Mouse (Mus musculus): ENCODE results near the gene Col11a2. TPM values are rescaled to one million over a fixed set of nuclear protein-coding genes. Genes with fewer than 3 reads are reported as not detected.

The Col11a2 gene
- total RNA-seq, 2 experiments from 2014 or later = 3.0 to 9.6 TPM

DNA sequence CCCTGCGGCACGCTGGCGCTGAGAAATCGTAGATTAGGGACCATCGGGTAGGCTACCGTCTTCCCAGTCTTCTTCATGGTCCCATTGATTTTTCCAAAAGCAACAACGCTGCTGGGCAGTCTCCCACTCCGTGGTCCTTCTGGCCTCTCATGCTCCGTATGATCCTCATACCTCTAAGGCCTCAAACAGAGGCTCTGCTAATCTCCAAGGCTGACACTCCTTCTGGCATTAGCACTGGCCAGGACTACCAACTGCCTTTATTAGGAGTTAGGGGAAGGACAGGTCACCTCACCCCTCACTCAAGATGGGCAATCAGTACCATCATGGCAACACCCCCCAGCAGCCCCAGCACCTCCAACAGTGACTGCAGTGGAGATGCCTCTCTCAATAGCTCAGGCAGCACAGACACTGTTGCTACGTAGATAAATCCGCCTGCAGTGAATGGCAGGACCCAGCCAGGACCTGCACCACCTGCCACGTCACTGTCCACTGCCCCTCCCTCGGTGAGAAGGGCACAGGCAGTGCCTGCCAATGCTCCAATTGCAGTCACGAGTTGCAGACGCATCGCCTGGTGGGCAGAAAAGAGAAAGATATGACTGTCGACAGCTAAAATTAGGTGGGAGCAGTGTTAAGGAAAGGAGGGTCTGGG lies 10.6 kb upstream of the Col11a2 start:
- DNase-seq = no peak
- intact Hi-C loops (cut with DNase I) = no loop called here
- peak overlapping the region; percentile 94; the same call in 1 of the 2 replicates for H3K27ac ChIP-seq
- no peak for TF ChIP-seq CTCF (IDR thresholded peaks at IDR 0.05)
- peak overlapping the region; percentile 94; the same call in 1 of the 2 replicates for H3K4me3 ChIP-seq

DNA sequence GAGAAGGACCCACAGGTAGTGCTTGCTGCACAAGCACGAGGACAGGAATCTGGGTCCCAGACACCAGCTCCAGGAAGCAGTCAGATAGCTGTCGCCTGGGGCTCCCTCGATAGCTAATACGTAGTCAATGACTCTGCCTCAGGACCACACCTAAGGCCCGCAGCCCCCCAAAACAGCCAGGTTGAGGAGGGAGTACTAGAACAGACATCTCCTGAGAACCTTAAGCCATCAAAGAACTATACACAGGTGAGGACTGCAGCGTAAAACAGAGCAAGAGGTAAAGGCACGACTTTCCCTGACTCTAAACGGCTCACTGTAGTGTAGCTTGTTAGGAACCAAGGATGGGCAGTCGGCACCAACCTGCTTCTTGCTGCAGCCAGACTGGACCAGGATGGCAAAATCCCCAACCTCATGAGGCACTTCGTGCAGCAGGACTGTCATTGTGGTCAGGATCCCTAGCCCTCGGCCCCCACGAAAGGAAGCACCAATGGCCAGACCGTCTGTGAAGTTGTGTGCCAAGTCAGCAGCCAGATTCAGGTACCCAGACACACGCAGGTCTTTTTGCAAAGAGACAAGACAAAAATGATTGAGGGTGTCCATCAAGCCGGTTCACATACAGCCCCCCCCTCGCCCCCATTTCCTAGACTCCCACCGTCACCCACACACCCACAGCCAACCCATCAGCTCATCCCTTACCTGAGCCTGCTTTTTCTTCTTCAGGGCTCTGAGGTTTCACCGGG lies 9.9 kb upstream of the Col11a2 start:
- H3K4me3 ChIP-seq = peak overlapping the region; percentile 78
- intact Hi-C loops (cut with DNase I) = no loop called here
- TF ChIP-seq CTCF (IDR thresholded peaks at IDR 0.05) = no peak
- H3K27ac ChIP-seq = peak overlapping the region; percentile 100; the same call in 1 of the 2 replicates
- peak; percentile 28 for DNase-seq

DNA sequence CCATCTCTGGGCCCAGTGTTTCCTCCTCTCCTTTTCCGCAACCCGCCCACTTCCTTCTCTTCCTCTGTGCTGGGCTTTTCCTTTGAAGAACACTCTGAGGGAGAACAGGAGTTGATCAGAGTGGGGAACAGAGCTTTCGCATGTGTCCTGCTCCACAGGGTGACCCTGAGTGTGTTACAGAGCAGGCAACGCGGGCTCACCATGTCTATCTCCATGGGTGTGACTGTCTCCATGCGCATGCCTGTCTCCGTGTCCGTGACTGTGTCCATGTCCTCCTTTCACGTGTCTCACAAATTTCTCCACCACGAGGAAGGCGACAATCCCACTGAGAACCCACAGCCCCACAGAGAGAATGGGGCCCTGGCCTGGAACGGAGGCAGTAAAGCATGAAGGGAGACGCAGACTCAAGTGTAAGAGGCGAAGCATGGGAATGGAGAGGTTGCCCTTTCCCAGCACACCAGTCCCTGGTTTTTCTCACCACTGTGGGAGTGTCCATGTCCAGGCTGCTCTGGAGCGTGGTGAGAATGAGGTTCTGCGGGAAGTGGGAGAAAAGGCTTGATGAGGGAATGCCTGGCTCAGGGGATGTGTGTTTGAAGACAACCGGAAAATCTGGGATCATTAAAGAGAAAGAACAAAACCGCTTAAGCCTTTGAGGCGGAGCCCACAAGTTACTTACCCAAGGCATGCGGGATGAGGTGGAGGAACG lies 9.2 kb upstream of the Col11a2 start:
- no peak for DNase-seq
- intact Hi-C loops (cut with DNase I) = loop anchor here (5.0 kb wide), 1 partner anchor 92 kb away; the partner anchor contains the start of gene Brd2
- no peak for TF ChIP-seq CTCF (IDR thresholded peaks at IDR 0.05)
- peak overlapping the region; percentile 78 for H3K4me3 ChIP-seq
- H3K27ac ChIP-seq = peak overlapping the region; percentile 100

GRCm38 (mm10) chr17:34030861-34031326 lies 8.3 kb upstream of the Col11a2 start:
- no peak for DNase-seq
- TF ChIP-seq CTCF (IDR thresholded peaks at IDR 0.05) = no peak
- peak overlapping the region; percentile 100 for H3K27ac ChIP-seq
- peak overlapping the region; percentile 78 for H3K4me3 ChIP-seq
- intact Hi-C loops (cut with DNase I) = loop anchor here (5.0 kb wide), 1 partner anchor 91 kb away; the partner anchor contains the start of gene Brd2

- DNase-seq = peak; percentile 100
- intact Hi-C loops (cut with DNase I) = loop anchor here (5.0 kb wide), 1 partner anchor 91 kb away; the partner anchor contains the start of gene Brd2
- TF ChIP-seq CTCF (IDR thresholded peaks at IDR 0.05) = no peak
- Histone ChIP-seq H3K4me3 (peak within 1 kb of the TSS; percentile 78), H3K27ac (peak within 1 kb of the TSS; percentile 100)
Observed at GRCm38 (mm10) chr17:34031465-34032173, 7.6 kb upstream of the Col11a2 start, which contains the start of the genes Slc39a7 and Rxrb. Gene Slc39a7 (minus strand): TSS chr17:34031682. Gene Rxrb (plus strand): TSS chr17:34031812.

DNA sequence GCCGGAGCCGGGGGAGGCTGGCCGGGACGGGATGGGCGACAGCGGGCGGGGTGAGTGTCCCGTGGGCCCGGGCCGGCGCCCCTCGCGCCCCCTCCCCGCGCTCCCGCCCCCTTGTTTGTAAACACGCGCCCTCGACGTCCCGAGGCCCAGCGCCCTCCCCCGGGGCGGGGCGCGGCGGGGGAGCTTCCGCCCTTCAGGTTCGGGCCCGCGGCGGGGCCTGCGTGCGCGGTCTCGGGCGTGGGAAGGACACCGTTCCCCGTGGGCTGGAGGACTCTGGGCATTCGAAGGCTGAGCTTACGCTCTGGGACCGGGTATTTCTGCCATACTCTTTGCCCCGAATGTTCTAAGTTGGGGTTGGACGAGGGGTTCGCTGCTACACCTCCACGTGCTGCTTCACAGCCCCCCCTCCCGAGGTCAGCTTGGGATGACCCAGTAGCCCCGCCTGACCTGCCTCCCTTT lies 7.0 kb upstream of the Col11a2 start:
- Histone ChIP-seq H3K27ac (peak overlapping the region; percentile 100), H3K4me3 (peak overlapping the region; percentile 78)
- DNase-seq = peak; percentile 87
- intact Hi-C loops (cut with DNase I) = loop anchor here (5.0 kb wide), 1 partner anchor 90 kb away; the partner anchor contains the start of gene Brd2
- no peak for TF ChIP-seq CTCF (IDR thresholded peaks at IDR 0.05)

DNA sequence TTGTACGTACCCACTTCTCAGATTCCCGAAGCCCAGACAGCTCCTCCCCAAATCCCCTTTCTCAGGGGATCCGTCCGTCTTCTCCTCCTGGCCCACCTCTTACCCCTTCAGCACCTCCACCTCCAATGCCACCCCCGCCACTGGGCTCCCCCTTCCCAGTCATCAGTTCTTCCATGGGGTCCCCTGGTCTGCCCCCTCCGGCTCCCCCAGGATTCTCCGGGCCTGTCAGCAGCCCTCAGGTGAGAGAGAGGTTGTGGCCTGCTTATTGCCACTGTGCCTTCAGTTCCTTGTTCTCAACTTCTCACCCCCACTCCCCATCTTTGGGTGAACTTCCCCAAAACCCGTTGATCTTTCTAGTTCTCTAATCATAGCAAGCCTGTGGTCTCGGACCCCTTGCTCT lies 6.4 kb upstream of the Col11a2 start:
- no peak for TF ChIP-seq CTCF (IDR thresholded peaks at IDR 0.05)
- peak overlapping the region; percentile 100 for H3K27ac ChIP-seq
- peak overlapping the region; percentile 78 for H3K4me3 ChIP-seq
- no peak for DNase-seq
- intact Hi-C loops (cut with DNase I) = loop anchor here (5.0 kb wide), 1 partner anchor 89 kb away; the partner anchor contains the start of gene Brd2

GRCm38 (mm10) chr17:34033441-34033840 lies 5.8 kb upstream of the Col11a2 start:
- Histone ChIP-seq H3K27ac (peak overlapping the region; percentile 100), H3K4me3 (peak overlapping the region; percentile 78)
- no peak for TF ChIP-seq CTCF (IDR thresholded peaks at IDR 0.05)
- no peak for DNase-seq
- intact Hi-C loops (cut with DNase I) = loop anchor here (5.0 kb wide), 1 partner anchor 89 kb away; the partner anchor contains the start of gene Brd2

GRCm38 (mm10) chr17:34034064-34034463 lies 5.2 kb upstream of the Col11a2 start:
- peak; percentile 71 for DNase-seq
- H3K4me3 ChIP-seq = peak overlapping the region; percentile 1; the same call in 1 of the 2 replicates
- TF ChIP-seq CTCF (IDR thresholded peaks at IDR 0.05) = peak; percentile 77
- intact Hi-C loops (cut with DNase I) = loop anchor here (5.0 kb wide), 1 partner anchor 88 kb away; the partner anchor contains the start of gene Brd2
- peak overlapping the region; percentile 31; the same call in 1 of the 2 replicates for H3K27ac ChIP-seq

DNA sequence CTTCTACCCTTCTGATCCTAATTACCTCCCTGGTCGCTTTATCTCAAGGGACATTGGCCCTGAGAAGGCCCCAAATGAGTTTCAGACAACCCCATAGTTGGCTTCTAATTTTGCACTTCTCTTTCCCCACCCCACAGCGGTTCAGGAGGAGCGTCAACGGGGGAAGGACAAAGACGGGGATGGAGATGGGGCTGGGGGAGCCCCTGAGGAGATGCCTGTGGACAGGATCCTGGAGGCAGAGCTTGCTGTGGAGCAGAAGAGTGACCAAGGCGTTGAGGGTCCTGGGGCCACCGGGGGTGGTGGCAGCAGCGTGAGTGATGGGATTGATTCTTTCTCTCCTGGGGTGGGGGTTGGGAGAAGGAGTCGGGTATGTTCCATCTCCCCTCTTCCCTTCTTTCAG lies 3.7 kb upstream of the Col11a2 start:
- TF ChIP-seq CTCF (IDR thresholded peaks at IDR 0.05) = no peak
- Histone ChIP-seq H3K4me3 (no peak overlapping the region), H3K27ac (no peak overlapping the region)
- intact Hi-C loops (cut with DNase I) = loop anchor here (5.0 kb wide), 1 partner anchor 72 kb away; no protein-coding TSS in a partner anchor
- peak; percentile 13 for DNase-seq

DNA sequence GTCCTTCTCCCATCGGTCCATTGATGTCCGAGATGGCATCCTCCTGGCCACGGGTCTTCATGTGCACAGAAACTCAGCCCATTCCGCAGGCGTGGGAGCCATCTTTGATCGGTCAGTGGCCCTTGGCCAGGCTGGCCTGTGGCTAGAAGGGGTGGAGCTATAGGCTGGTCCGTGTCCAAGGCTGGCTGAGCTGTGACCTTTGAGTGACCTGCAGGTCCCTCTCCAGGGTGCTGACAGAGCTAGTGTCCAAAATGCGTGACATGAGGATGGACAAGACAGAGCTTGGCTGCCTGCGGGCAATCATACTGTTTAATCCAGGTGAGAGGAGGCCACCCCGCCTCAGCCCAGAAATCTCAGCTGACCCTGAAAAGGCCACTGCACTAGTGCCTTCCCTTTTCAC lies 2.6 kb upstream of the Col11a2 start:
- TF ChIP-seq CTCF (IDR thresholded peaks at IDR 0.05) = no peak
- Histone ChIP-seq H3K27ac (no peak overlapping the region), H3K4me3 (no peak overlapping the region)
- intact Hi-C loops (cut with DNase I) = loop anchor here (5.0 kb wide), 1 partner anchor 71 kb away; no protein-coding TSS in a partner anchor
- peak; percentile 54 for DNase-seq

Measured in gastrocnemius, adult 2 months (tissue).